Mouse (Mus musculus): ENCODE measurements at regions not wholly inside any gene's neighbourhood (a gene's known extent, or its start where the extent isn't known, plus 50 kb on each side); places are given as distances from the start of the nearest gene placed in this dataset.

- Histone ChIP-seq H3K27ac (ENCODE audit: control insufficient read depth, low read depth, low read length) (no peak overlapping the region), H3K36me3 (ENCODE audit: control insufficient read depth in 1 of 2, insufficient read depth in 2 of 2, low read length in 2 of 2) (no peaks in the 10 kb centered on the region), H3K4me3 (ENCODE audit: control insufficient read depth in 1 of 2, insufficient read depth in 1 of 2, low read depth in 2 of 2, low read length in 2 of 2) (no peak overlapping the region), H3K79me2 (ENCODE audit: control insufficient read depth, insufficient read depth, low read length, poor library complexity) (no peaks in the 10 kb centered on the region), H3K9me3 (replicated peaks; ENCODE audit: insufficient read depth, low read length) (no peaks in the 10 kb centered on the region), H3K27me3 (ENCODE audit: control insufficient read depth in 1 of 2, insufficient read depth in 2 of 2, low read length in 2 of 2) (no peaks in the 10 kb centered on the region), H3K4me1 (ENCODE audit: control insufficient read depth in 1 of 2, insufficient read depth in 2 of 2, low read length in 2 of 2) (no peaks in the 10 kb centered on the region), H3K9ac (ENCODE audit: control insufficient read depth, low read depth, low read length, poor library complexity, severe bottlenecking) (no peak overlapping the region)
- no peak for DNase-seq (ENCODE audit: low read depth, low spot score)
- TF ChIP-seq ZC3H11A (IDR thresholded peaks at IDR 0.05; ENCODE audit: low read depth, low read length), result no peak
- no peak for TF ChIP-seq CTCF (IDR thresholded peaks at IDR 0.05 in 2 of 3, conservative IDR thresholded peaks at IDR 0.05 in 1 of 3; ENCODE audit: control insufficient read depth in 1 of 3, insufficient read depth in 1 of 3, low read depth in 2 of 3, low read length in 3 of 3, poor library complexity in 1 of 3, severe bottlenecking in 1 of 3)
- no peak for TF ChIP-seq MAZ (IDR thresholded peaks at IDR 0.05; ENCODE audit: low read depth, low read length)
- TF ChIP-seq HCFC1 (IDR thresholded peaks at IDR 0.05; ENCODE audit: low read depth, low read length), result no peak
- TF ChIP-seq MAX (IDR thresholded peaks at IDR 0.05; ENCODE audit: low read length), result no peak
- no peak for TF ChIP-seq ZMIZ1 (IDR thresholded peaks at IDR 0.05; ENCODE audit: low read depth, low read length)
Measured at GRCm38 (mm10) chr15:93913041-93913440, 317.4 kb upstream of the Prickle1 start.

- DNase-seq (ENCODE audit: low read depth, low spot score), result no peak
- Histone ChIP-seq H3K9me3 (replicated peaks; ENCODE audit: insufficient read depth, low read length) (no peaks in the 10 kb centered on the region), H3K27me3 (ENCODE audit: control insufficient read depth in 1 of 2, insufficient read depth in 2 of 2, low read length in 2 of 2) (no peaks in the 10 kb centered on the region), H3K9ac (ENCODE audit: control insufficient read depth, low read depth, low read length, poor library complexity, severe bottlenecking) (no peak overlapping the region), H3K36me3 (ENCODE audit: control insufficient read depth in 1 of 2, insufficient read depth in 2 of 2, low read length in 2 of 2) (no peaks in the 10 kb centered on the region), H3K27ac (ENCODE audit: control insufficient read depth, low read depth, low read length) (no peak overlapping the region), H3K79me2 (ENCODE audit: control insufficient read depth, insufficient read depth, low read length, poor library complexity) (no peaks in the 10 kb centered on the region), H3K4me1 (ENCODE audit: control insufficient read depth in 1 of 2, insufficient read depth in 2 of 2, low read length in 2 of 2) (no peaks in the 10 kb centered on the region), H3K4me3 (ENCODE audit: control insufficient read depth in 1 of 2, insufficient read depth in 1 of 2, low read depth in 2 of 2, low read length in 2 of 2) (no peak overlapping the region)
- TF ChIP-seq TAL1 (IDR thresholded peaks at IDR 0.05; ENCODE audit: low read length) (no peak), MXI1 (IDR thresholded peaks at IDR 0.05; ENCODE audit: low read depth, low read length) (no peak), JUND (IDR thresholded peaks at IDR 0.05; ENCODE audit: low read depth, low read length) (no peak), ZNF384 (IDR thresholded peaks at IDR 0.05; ENCODE audit: low read depth, low read length) (no peak)
Measured at GRCm38 (mm10) chr15:93910981-93911431, 315.3 kb upstream of the Prickle1 start.

- no peak overlapping the region for H3K4me3 ChIP-seq (ENCODE audit: control insufficient read depth in 1 of 2, insufficient read depth in 1 of 2, low read depth in 2 of 2, low read length in 2 of 2)
- no peak for TF ChIP-seq JUND (IDR thresholded peaks at IDR 0.05; ENCODE audit: low read depth, low read length)
- no peak for TF ChIP-seq SMC3 (IDR thresholded peaks at IDR 0.05; ENCODE audit: low read depth, low read length)
- no peak for TF ChIP-seq CHD1 (IDR thresholded peaks at IDR 0.05; ENCODE audit: low read depth, low read length)
- no peak for TF ChIP-seq TCF12 (IDR thresholded peaks at IDR 0.05; ENCODE audit: low read depth, low read length)
- TF ChIP-seq MAZ (IDR thresholded peaks at IDR 0.05; ENCODE audit: low read depth, low read length), result no peak
- TF ChIP-seq CHD2 (IDR thresholded peaks at IDR 0.05; ENCODE audit: low read length), result no peak
- no peak for TF ChIP-seq GABPA (IDR thresholded peaks at IDR 0.05; ENCODE audit: low read depth, low read length)
- TF ChIP-seq MEF2A (IDR thresholded peaks at IDR 0.05; ENCODE audit: extremely low read depth, insufficient replicate concordance, low read depth, low read length, poor library complexity, severe bottlenecking), result no peak
- no peak for TF ChIP-seq NRF1 (IDR thresholded peaks at IDR 0.05; ENCODE audit: insufficient read depth, low read depth, low read length, poor library complexity, severe bottlenecking)
- TF ChIP-seq TBP (IDR thresholded peaks at IDR 0.05; ENCODE audit: low read depth, low read length), result no peak
- no peak for TF ChIP-seq USF1 (IDR thresholded peaks at IDR 0.05; ENCODE audit: low read depth, low read length)
- no peak for TF ChIP-seq ZNF384 (IDR thresholded peaks at IDR 0.05; ENCODE audit: low read depth, low read length)
- TF ChIP-seq MYB (IDR thresholded peaks at IDR 0.05; ENCODE audit: low read depth, low read length), result no peak
- TF ChIP-seq RCOR1 (IDR thresholded peaks at IDR 0.05; ENCODE audit: low read depth, low read length), result no peak
- no peak for TF ChIP-seq CTCF (IDR thresholded peaks at IDR 0.05 in 2 of 3, conservative IDR thresholded peaks at IDR 0.05 in 1 of 3; ENCODE audit: control insufficient read depth in 1 of 3, insufficient read depth in 1 of 3, low read depth in 2 of 3, low read length in 3 of 3, poor library complexity in 1 of 3, severe bottlenecking in 1 of 3)
- TF ChIP-seq ETS1 (IDR thresholded peaks at IDR 0.05; ENCODE audit: low read depth, low read length), result no peak
- TF ChIP-seq POLR2AphosphoS2 (IDR thresholded peaks at IDR 0.05; ENCODE audit: low read length), result no peak
- TF ChIP-seq MAX (IDR thresholded peaks at IDR 0.05; ENCODE audit: low read length), result no peak
- TF ChIP-seq MYC (IDR thresholded peaks at IDR 0.05; ENCODE audit: low read depth, low read length), result no peak
- H3K9me3 ChIP-seq (replicated peaks; ENCODE audit: insufficient read depth, low read length), result no peaks in the 10 kb centered on the region
- H3K27me3 ChIP-seq (ENCODE audit: control insufficient read depth in 1 of 2, insufficient read depth in 2 of 2, low read length in 2 of 2), result no peaks in the 10 kb centered on the region
- H3K4me1 ChIP-seq (ENCODE audit: control insufficient read depth in 1 of 2, insufficient read depth in 2 of 2, low read length in 2 of 2), result no peaks in the 10 kb centered on the region
- no peaks in the 10 kb centered on the region for H3K79me2 ChIP-seq (ENCODE audit: control insufficient read depth, insufficient read depth, low read length, poor library complexity)
- no peak overlapping the region for H3K27ac ChIP-seq (ENCODE audit: control insufficient read depth, low read depth, low read length)
- H3K36me3 ChIP-seq (ENCODE audit: control insufficient read depth in 1 of 2, insufficient read depth in 2 of 2, low read length in 2 of 2), result no peaks in the 10 kb centered on the region
- DNase-seq (ENCODE audit: low read depth, low spot score), result no peak
- no peak overlapping the region for H3K9ac ChIP-seq (ENCODE audit: control insufficient read depth, low read depth, low read length, poor library complexity, severe bottlenecking)
Measured at GRCm38 (mm10) chr15:93910158-93910557, 314.5 kb upstream of the Prickle1 start.
